Mouse (Mus musculus) liver, embryonic 15.5 days (tissue): ENCODE results near the gene Larp1. TPM values are rescaled to one million over a fixed set of nuclear protein-coding genes. Genes with fewer than 3 reads are reported as not detected.
"Not testable (repeated sequence)": the region's sequence is repeated elsewhere in the genome, so short reads cannot be mapped to it uniquely, and the experiment has no call there.

Source experiments
- ATAC-seq: fragments of 200-750 bp; cut with Nextera tagmentation; 2 replicates; pipeline ENCODE4 v1.8.0; 2017; ENCODE audit warnings: moderate number of reproducible peaks, mild to moderate bottlenecking, moderate library complexity; ENCODE audit not compliant: insufficient read depth
- H3K27ac ChIP-seq: fragments of 300-500 bp; sonication (generic); replicated peaks from 2 replicates; pipeline ENCODE4 v1.5.1; 2015; ENCODE audit warnings: mild to moderate bottlenecking, inconsistent platforms
- H3K27me3 ChIP-seq: fragments of 300-500 bp; sonication (generic); 2 replicates; pipeline ENCODE4 v1.6.1; 2015; ENCODE audit warnings: mild to moderate bottlenecking, inconsistent platforms
- H3K36me3 ChIP-seq: fragments of 300-500 bp; sonication (generic); replicated peaks from 2 replicates; pipeline ENCODE4 v1.6.1; 2015; ENCODE audit warnings: moderate library complexity, mild to moderate bottlenecking, inconsistent platforms
- H3K4me1 ChIP-seq: fragments of 300-500 bp; sonication (generic); replicated peaks from 2 replicates; pipeline ENCODE4 v1.6.1; 2015; ENCODE audit warnings: inconsistent platforms
- H3K4me2 ChIP-seq: fragments of 300-500 bp; sonication (generic); 2 replicates; pipeline ENCODE4 v1.6.1; 2015; ENCODE audit warnings: moderate library complexity, mild to moderate bottlenecking, inconsistent platforms
- H3K4me3 ChIP-seq: fragments of 300-500 bp; sonication (generic); replicated peaks from 2 replicates; pipeline ENCODE4 v1.5.1; 2015; ENCODE audit warnings: mild to moderate bottlenecking, inconsistent platforms
- H3K9ac ChIP-seq: fragments of 300-500 bp; sonication (generic); 2 replicates; pipeline ENCODE4 v1.6.1; 2015; ENCODE audit warnings: moderate library complexity, mild to moderate bottlenecking, inconsistent platforms
- H3K9me3 ChIP-seq: fragments of 300-500 bp; sonication (generic); replicated peaks from 2 replicates; pipeline ENCODE4 v1.6.1; 2016; ENCODE audit warnings: inconsistent platforms
- WGBS: fragments of 180-500 bp; shearing (Covaris S2); methylation state at CpG from one replicate; pipeline ENCODE4 v1.1.7; 2015; ENCODE audit warnings: mixed read lengths; ENCODE audit not compliant: insufficient replicate concordance; 5-methylcytosine and 5-hydroxymethylcytosine counted together
- polyA plus RNA-seq: library from polyadenylated mRNA; unstranded; fragments of >200 nt; fragmentation: Nextera tagmentation; extraction: Ambion mirVana; gene quantifications from 2 replicates; pipeline ENCODE4 v1.2.1, GENCODE M21; 2015

Larp1 gene
- polyA plus RNA-seq, 1 experiment from 2014 or later: 17.3 TPM

- Histone ChIP-seq H3K9ac (no peak overlapping the region), H3K27me3 (no peaks in the 10 kb centered on the region), H3K9me3 (no peaks in the 10 kb centered on the region), H3K4me3 (no peak overlapping the region), H3K27ac (no peak overlapping the region), H3K4me1 (peaks cover 89% of the 10 kb centered on the region), H3K4me2 (no peak overlapping the region), H3K36me3 (peaks cover 4% of the 10 kb centered on the region; the same call in 1 of the 2 replicates)
- ATAC-seq: no peak
- 75% methylated on average over 1 of the region's 1 CpGs for WGBS
Measured at GRCm38 (mm10) chr11:58026860-58027259, 18.0 kb downstream of the Larp1 start.

- no peak for ATAC-seq
- no peak overlapping the region for H3K4me2 ChIP-seq
- peaks cover 90% of the 10 kb centered on the region for H3K4me1 ChIP-seq
- no peaks in the 10 kb centered on the region for H3K9me3 ChIP-seq
- H3K4me3 ChIP-seq: no peak overlapping the region
- no peak overlapping the region for H3K9ac ChIP-seq
- no peaks in the 10 kb centered on the region for H3K27me3 ChIP-seq
- WGBS: 88% methylated on average over 1 of the region's 1 CpGs
- H3K27ac ChIP-seq: no peak overlapping the region
- peaks cover 4% of the 10 kb centered on the region; the same call in 1 of the 2 replicates for H3K36me3 ChIP-seq
Measured at GRCm38 (mm10) chr11:58028981-58029380, 20.1 kb downstream of the Larp1 start.

GRCm38 (mm10) chr11:58029869-58030268 is 21.0 kb downstream of the Larp1 start:
- no peak overlapping the region for H3K9ac ChIP-seq
- no peak overlapping the region for H3K4me2 ChIP-seq
- H3K27ac ChIP-seq: 0 out of 2 replicates have a peak overlapping the region, but pooled peaks have one; percentile 7
- H3K4me3 ChIP-seq: no peak overlapping the region
- H3K9me3 ChIP-seq: no peaks in the 10 kb centered on the region
- WGBS: 24% methylated on average over 2 of the region's 2 CpGs
- H3K27me3 ChIP-seq: no peaks in the 10 kb centered on the region
- no peak for ATAC-seq
- peaks cover 89% of the 10 kb centered on the region for H3K4me1 ChIP-seq
- H3K36me3 ChIP-seq: peaks cover 4% of the 10 kb centered on the region; the same call in 1 of the 2 replicates

GRCm38 (mm10) chr11:58031176-58031575 is 22.3 kb downstream of the Larp1 start:
- H3K4me1 ChIP-seq: peaks cover 84% of the 10 kb centered on the region
- H3K9ac ChIP-seq: no peak overlapping the region
- no peak for ATAC-seq
- no peak overlapping the region for H3K4me2 ChIP-seq
- 0 out of 2 replicates have a peak overlapping the region, but pooled peaks have one; percentile 11 for H3K27ac ChIP-seq
- H3K27me3 ChIP-seq: no peaks in the 10 kb centered on the region
- peaks cover 4% of the 10 kb centered on the region; the same call in 1 of the 2 replicates for H3K36me3 ChIP-seq
- H3K9me3 ChIP-seq: no peaks in the 10 kb centered on the region
- WGBS: 47% methylated on average over 6 of the region's 6 CpGs
- H3K4me3 ChIP-seq: no peak overlapping the region

GRCm38 (mm10) chr11:58033635-58034034 is 24.8 kb downstream of the Larp1 start:
- Histone ChIP-seq H3K27me3 (no peaks in the 10 kb centered on the region), H3K4me2 (no peak overlapping the region), H3K4me1 (peaks cover 80% of the 10 kb centered on the region), H3K36me3 (no peaks in the 10 kb centered on the region; the same call in 1 of the 2 replicates), H3K9ac (no peak overlapping the region), H3K27ac (0 out of 2 replicates have a peak overlapping the region, but pooled peaks have one; percentile 12), H3K4me3 (no peak overlapping the region), H3K9me3 (no peaks in the 10 kb centered on the region)
- 40% methylated on average over 3 of the region's 3 CpGs for WGBS
- ATAC-seq: no peak

GRCm38 (mm10) chr11:58039027-58039426 is 30.2 kb downstream of the Larp1 start:
- whole genome bisulfite sequencing: 21% methylated on average over 1 of the region's 1 CpGs
- no peak for ATAC-seq

GRCm38 (mm10) chr11:58042861-58043431 is 34.1 kb downstream of the Larp1 start:
- 72% methylated on average over 5 of the region's 5 CpGs for WGBS
- H3K9ac ChIP-seq: no peak overlapping the region
- no peak overlapping the region for H3K4me3 ChIP-seq
- H3K4me1 ChIP-seq: peaks cover 11% of the 10 kb centered on the region; the same call in 1 of the 2 replicates
- no peak for ATAC-seq
- H3K36me3 ChIP-seq: peaks cover 74% of the 10 kb centered on the region
- no peaks in the 10 kb centered on the region for H3K9me3 ChIP-seq
- no peak overlapping the region for H3K27ac ChIP-seq
- no peak overlapping the region for H3K4me2 ChIP-seq
- H3K27me3 ChIP-seq: no peaks in the 10 kb centered on the region

More at GRCm38 (mm10) chr11:58039027-58039426, 30.2 kb downstream of the Larp1 start:
- Histone ChIP-seq H3K9me3 (no peaks in the 10 kb centered on the region), H3K27ac (no peak overlapping the region), H3K4me2 (no peak overlapping the region), H3K36me3 (peaks cover 39% of the 10 kb centered on the region), H3K4me3 (no peak overlapping the region), H3K9ac (no peak overlapping the region), H3K27me3 (no peaks in the 10 kb centered on the region), H3K4me1 (peaks cover 41% of the 10 kb centered on the region)

GRCm38 (mm10) chr11:58046438-58046837 is 37.6 kb downstream of the Larp1 start:
- Histone ChIP-seq H3K27me3 (no peaks in the 10 kb centered on the region), H3K4me1 (no peaks in the 10 kb centered on the region)

GRCm38 (mm10) chr11:58057455-58057854 is 48.6 kb downstream of the Larp1 start:
- H3K9me3 ChIP-seq: no peaks in the 10 kb centered on the region
- H3K4me1 ChIP-seq: no peaks in the 10 kb centered on the region
- H3K4me3 ChIP-seq: no peak overlapping the region
- ATAC-seq: no peak
- H3K9ac ChIP-seq: no peak overlapping the region
- no peak overlapping the region for H3K27ac ChIP-seq
- H3K4me2 ChIP-seq: no peak overlapping the region
- WGBS: 60% methylated on average over 6 of the region's 6 CpGs
- peaks cover 88% of the 10 kb centered on the region for H3K36me3 ChIP-seq
- no peaks in the 10 kb centered on the region for H3K27me3 ChIP-seq

More at GRCm38 (mm10) chr11:58046438-58046837, 37.6 kb downstream of the Larp1 start:
- Histone ChIP-seq H3K36me3 (peaks cover 96% of the 10 kb centered on the region), H3K27ac (no peak overlapping the region), H3K4me3 (no peak overlapping the region), H3K4me2 (no peak overlapping the region), H3K9me3 (no peaks in the 10 kb centered on the region), H3K9ac (no peak overlapping the region)
- ATAC-seq: no peak
- 73% methylated on average over 4 of the region's 4 CpGs for WGBS

- not testable (repeated sequence) for H3K4me2 ChIP-seq, H3K27ac ChIP-seq, H3K27me3 ChIP-seq, H3K4me3 ChIP-seq, H3K9me3 ChIP-seq, H3K4me1 ChIP-seq, H3K9ac ChIP-seq
- H3K36me3 ChIP-seq: peaks cover 69% of the 10 kb centered on the region
- peak; percentile 23; the same call in 1 of the 2 replicates for ATAC-seq
- 83% methylated on average over 7 of the region's 7 CpGs for WGBS
Measured at GRCm38 (mm10) chr11:58059752-58060151, 50.9 kb downstream of the Larp1 start.

- H3K27ac ChIP-seq, H3K9ac ChIP-seq, ATAC-seq, H3K9me3 ChIP-seq, H3K4me3 ChIP-seq, H3K4me1 ChIP-seq, H3K27me3 ChIP-seq, H3K4me2 ChIP-seq: not testable (repeated sequence)
- 92% methylated on average over 4 of the region's 4 CpGs for WGBS
- peaks cover 54% of the 10 kb centered on the region for H3K36me3 ChIP-seq
Measured at GRCm38 (mm10) chr11:58061218-58061617, 52.4 kb downstream of the Larp1 start.

- Histone ChIP-seq H3K27ac (no peak overlapping the region), H3K9ac (no peak overlapping the region), H3K36me3 (peaks cover 40% of the 10 kb centered on the region), H3K4me3 (no peak overlapping the region), H3K4me1 (no peaks in the 10 kb centered on the region), H3K27me3 (no peaks in the 10 kb centered on the region), H3K9me3 (no peaks in the 10 kb centered on the region), H3K4me2 (no peak overlapping the region)
- ATAC-seq: no peak
- WGBS: 80% methylated on average over 4 of the region's 4 CpGs
Measured at GRCm38 (mm10) chr11:58062586-58062985, 53.7 kb downstream of the Larp1 start.
